Comparison of ENCODE assay signal across 26 mouse cellular contexts in genomic region chr15:36352929-36353328, GRCm38 (mm10).
DNase-seq lines count a peak whose midpoint lies in the region; ATAC-seq lines count a peak whose summit lies in the region.
"Had no signal": no experiment of that assay in that cellular context is flagged by ENCODE, and none has a peak within 500 bp of the region (broad histone marks: within the 10 kb centered on the region; RNA-seq: fewer than 3 reads in every experiment).

No protein-coding gene starts in this region.

- H3K4me2 ChIP-seq in liver, embryonic 12.5 days: no peak overlapping the region
- no peak overlapping the region for H3K4me2 ChIP-seq in liver, embryonic 11.5 days
- H3K4me2 ChIP-seq: embryonic facial prominence, embryonic 12.5 days; embryonic facial prominence, embryonic 15.5 days; heart, embryonic 11.5 days; heart, embryonic 15.5 days; hindbrain, embryonic 13.5 days had no signal

- no peak overlapping the region for H3K9ac ChIP-seq in liver, embryonic 12.5 days
- H3K9ac ChIP-seq in liver, embryonic 11.5 days (ENCODE audit: low read depth, low read length): no peak overlapping the region
- H3K9ac ChIP-seq: embryonic facial prominence, embryonic 12.5 days; embryonic facial prominence, embryonic 15.5 days; forebrain, postnatal 0 days; heart, embryonic 15.5 days; hindbrain, embryonic 13.5 days had no signal

- peak overlapping the region; percentile 36; the same call in 1 of the 2 replicates for H3K27ac ChIP-seq in liver, embryonic 12.5 days
- H3K27ac ChIP-seq in liver, embryonic 11.5 days (ENCODE audit: low read depth, low read length): no peak overlapping the region
- no peak overlapping the region for H3K27ac ChIP-seq in embryonic facial prominence, embryonic 10.5 days (replicated peaks)
- H3K27ac ChIP-seq in limb, embryonic 10.5 days: no peak overlapping the region
- H3K27ac ChIP-seq: embryonic facial prominence, embryonic 12.5 days; embryonic facial prominence, embryonic 15.5 days; gastrocnemius, adult 2 months; heart, embryonic 15.5 days; hindbrain, embryonic 10.5 days; hindbrain, embryonic 13.5 days had no signal

- H3K4me1 ChIP-seq in liver, embryonic 12.5 days: peaks cover 18% of the 10 kb centered on the region
- no peaks in the 10 kb centered on the region for H3K4me1 ChIP-seq in liver, embryonic 11.5 days (replicated peaks; ENCODE audit: control insufficient read depth, insufficient read depth, low read length)
- peaks cover 5% of the 10 kb centered on the region; the same call in 1 of the 2 replicates for H3K4me1 ChIP-seq in embryonic facial prominence, embryonic 10.5 days
- H3K4me1 ChIP-seq in limb, embryonic 10.5 days: no peaks in the 10 kb centered on the region
- H3K4me1 ChIP-seq: heart, embryonic 15.5 days; hindbrain, embryonic 10.5 days; hindbrain, embryonic 13.5 days had no signal

- DNase-seq in liver, embryonic 11.5 days (ENCODE audit: low spot score): no peak
- DNase-seq in embryonic facial prominence, embryonic 10.5 days (ENCODE audit: low spot score): peak; percentile 0
- peak; percentile 3 for DNase-seq in limb, embryonic 10.5 days (ENCODE audit: low spot score)
- DNase-seq in right cerebral cortex, adult 18-20 months: no peak
- no peak for DNase-seq in c-Kit-positive CD71-positive TER-119-positive erythroid progenitor cells, embryonic 14.5 days (ENCODE audit: low spot score)
- DNase-seq: adrenal gland, adult 2 months; adrenal gland, postnatal 25 days; cerebellum, adult 18-20 months; cerebellum, adult 9-10 months; cerebellum, postnatal 14 days; forebrain, postnatal 0 days; gastrocnemius, adult 2 months; gastrocnemius, postnatal 14 days; heart, adult 18-20 months; heart, postnatal 10 days; heart, postnatal 36 days had no signal

- no peaks in the 10 kb centered on the region for H3K36me3 ChIP-seq in liver, embryonic 12.5 days
- no peaks in the 10 kb centered on the region for H3K36me3 ChIP-seq in liver, embryonic 11.5 days (ENCODE audit: control insufficient read depth, insufficient read depth, low read length)
- no peaks in the 10 kb centered on the region for H3K36me3 ChIP-seq in embryonic facial prominence, embryonic 10.5 days (replicated peaks)
- no peaks in the 10 kb centered on the region for H3K36me3 ChIP-seq in limb, embryonic 10.5 days
- H3K36me3 ChIP-seq: embryonic facial prominence, embryonic 12.5 days; embryonic facial prominence, embryonic 15.5 days; heart, embryonic 15.5 days; hindbrain, embryonic 10.5 days; hindbrain, embryonic 13.5 days had no signal

- ATAC-seq in liver, embryonic 12.5 days: peak; percentile 74
- ATAC-seq in liver, embryonic 11.5 days (replicated peaks; ENCODE audit: low FRiP score): no peak
- ATAC-seq: CD4-positive, CD25-positive, alpha-beta regulatory T cell, adult 4 months; forebrain, embryonic 14.5 days; forebrain, postnatal 0 days; hindbrain, embryonic 16.5 days had no signal

- no peak overlapping the region for H3K4me3 ChIP-seq in liver, embryonic 12.5 days
- H3K4me3 ChIP-seq in liver, embryonic 11.5 days (ENCODE audit: low read depth, low read length): no peak overlapping the region
- no peak overlapping the region for H3K4me3 ChIP-seq in embryonic facial prominence, embryonic 10.5 days
- H3K4me3 ChIP-seq in limb, embryonic 10.5 days: no peak overlapping the region
- H3K4me3 ChIP-seq: embryonic facial prominence, embryonic 12.5 days; embryonic facial prominence, embryonic 15.5 days; gastrocnemius, adult 2 months; heart, embryonic 15.5 days; hindbrain, embryonic 10.5 days; hindbrain, embryonic 13.5 days had no signal

- WGBS in liver, embryonic 12.5 days (ENCODE audit: insufficient replicate concordance): 25% methylated on average over 1 of the region's 1 CpGs
- 83% methylated on average over 1 of the region's 1 CpGs for WGBS in liver, embryonic 11.5 days
- 71% methylated on average over 1 of the region's 1 CpGs for WGBS in embryonic facial prominence, embryonic 10.5 days
- 89% methylated on average over 1 of the region's 1 CpGs for WGBS in limb, embryonic 10.5 days

- peaks cover 17% of the 10 kb centered on the region; the same call in 1 of the 2 replicates for H3K27me3 ChIP-seq in liver, embryonic 12.5 days (replicated peaks)
- no peaks in the 10 kb centered on the region for H3K27me3 ChIP-seq in liver, embryonic 11.5 days (replicated peaks; ENCODE audit: control insufficient read depth, insufficient read depth, low read length)
- no peaks in the 10 kb centered on the region for H3K27me3 ChIP-seq in embryonic facial prominence, embryonic 10.5 days (replicated peaks; ENCODE audit: low read depth, poor library complexity, severe bottlenecking)
- no peaks in the 10 kb centered on the region for H3K27me3 ChIP-seq in limb, embryonic 10.5 days (ENCODE audit: low read depth, poor library complexity, severe bottlenecking)
- H3K27me3 ChIP-seq: embryonic facial prominence, embryonic 12.5 days; embryonic facial prominence, embryonic 15.5 days; heart, embryonic 15.5 days; hindbrain, embryonic 13.5 days had no signal

- H3K9me3 ChIP-seq in liver, embryonic 12.5 days (replicated peaks): no peaks in the 10 kb centered on the region
- H3K9me3 ChIP-seq in liver, embryonic 11.5 days (ENCODE audit: control insufficient read depth, low read length): no peaks in the 10 kb centered on the region
- no peaks in the 10 kb centered on the region for H3K9me3 ChIP-seq in embryonic facial prominence, embryonic 10.5 days
- no peaks in the 10 kb centered on the region for H3K9me3 ChIP-seq in limb, embryonic 10.5 days (replicated peaks)
- H3K9me3 ChIP-seq: embryonic facial prominence, embryonic 12.5 days; embryonic facial prominence, embryonic 15.5 days; heart, embryonic 15.5 days; hindbrain, embryonic 10.5 days; hindbrain, embryonic 13.5 days had no signal

Comparison
In these comparisons a context has a peak if more than half of its experiments do, and no peak if none do; other contexts are left out.
1. DNase-seq: peak in embryonic facial prominence, embryonic 10.5 days (single experiment) and limb, embryonic 10.5 days (single experiment); none in liver, embryonic 11.5 days (single experiment), right cerebral cortex, adult 18-20 months (single experiment) and c-Kit-positive CD71-positive TER-119-positive erythroid progenitor cells, embryonic 14.5 days (single experiment).